Mouse (Mus musculus): Measurements from ENCODE around the gene Rps6ka2. TPM values are rescaled to one million over a fixed set of nuclear protein-coding genes. Genes with fewer than 3 reads are reported as not detected.
"Not testable (repeated sequence)": the region's sequence is repeated elsewhere in the genome, so short reads cannot be mapped to it uniquely, and the experiment has no call there.

Rps6ka2 gene
- polyA plus RNA-seq (2015; fragmentation: Nextera tagmentation; extraction: Ambion mirVana) = 11.3 and 12.9 TPM in 2 replicates

DNA sequence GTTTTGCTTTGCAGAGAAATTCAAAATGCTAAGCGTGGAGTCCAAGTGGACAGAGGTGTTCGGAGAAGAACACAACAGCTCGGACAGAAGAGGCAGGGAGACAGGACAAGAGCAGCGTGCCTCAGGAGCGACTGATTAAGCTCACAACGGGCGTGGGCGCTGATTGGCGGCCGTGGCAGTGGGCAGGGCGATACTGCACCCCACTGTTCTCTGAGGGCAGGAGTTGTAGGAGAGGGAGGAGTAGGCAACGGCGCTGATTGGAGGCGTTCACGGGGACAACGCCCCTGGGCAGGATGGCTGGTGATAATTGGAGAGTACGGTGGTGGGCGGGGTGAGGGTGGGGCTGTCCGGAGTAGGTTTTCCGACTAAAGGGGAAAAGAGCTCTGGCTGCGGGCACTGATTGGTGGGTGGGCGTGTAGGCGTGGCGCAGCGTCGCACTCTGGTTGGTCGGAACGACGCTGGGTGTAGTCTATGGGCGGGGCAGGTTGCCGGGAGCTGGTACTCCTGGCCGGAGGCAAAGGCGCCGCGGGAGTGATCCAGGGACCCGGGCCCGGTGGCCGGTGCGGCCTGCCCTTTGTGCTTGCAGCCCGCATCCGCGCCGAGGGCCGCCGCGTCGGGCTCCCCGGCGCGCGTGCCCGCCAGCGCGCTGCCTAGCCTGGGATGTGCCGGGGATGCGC is at the start of gene Rps6ka2:
Gene Rps6ka2 (plus strand): TSS at position 489 of the 677 bp plus-strand sequence.
- Histone ChIP-seq H3K4me1 (peaks cover 22% of the 10 kb centered on the region), H3K36me3 (no peaks in the 10 kb centered on the region), H3K4me2 (peak within 1 kb of the TSS; percentile 91), H3K9ac (peak within 1 kb of the TSS; percentile 69), H3K4me3 (peak within 1 kb of the TSS; percentile 81), H3K27ac (peak within 1 kb of the TSS; percentile 91), H3K9me3 (no peaks in the 10 kb centered on the region), H3K27me3 (no peaks in the 10 kb centered on the region)
- peak; percentile 100 for ATAC-seq (ENCODE audit: borderline replicate concordance, extremely low read depth, low FRiP score, low TSS enrichment)
- WGBS = under 1% methylated on average over 42 of the region's 56 CpGs

DNA sequence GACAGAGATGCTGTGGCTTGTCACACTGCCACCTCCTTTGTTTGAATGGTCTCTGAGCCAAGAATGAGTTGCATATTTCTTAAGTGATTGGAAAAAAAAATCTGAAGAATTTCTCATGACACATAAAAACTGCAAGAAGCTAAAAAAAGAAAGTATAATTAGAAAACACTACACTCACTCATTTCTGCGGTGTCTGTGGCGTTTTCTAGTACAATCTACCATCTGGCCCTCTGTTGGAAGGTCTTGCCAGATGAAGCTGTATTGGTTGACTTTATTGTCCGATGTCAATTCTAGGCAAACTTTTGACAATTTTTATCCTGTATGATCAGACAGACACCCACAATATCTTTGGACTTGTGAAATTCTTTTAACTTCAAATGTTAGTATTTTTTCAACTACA is 49.1 kb upstream of the Rps6ka2 start:
- H3K9me3 ChIP-seq; H3K27me3 ChIP-seq; H3K36me3 ChIP-seq; H3K4me2 ChIP-seq; H3K27ac ChIP-seq; H3K4me3 ChIP-seq; H3K4me1 ChIP-seq; ATAC-seq (ENCODE audit: borderline replicate concordance, extremely low read depth, low FRiP score, low TSS enrichment); H3K9ac ChIP-seq: not testable (repeated sequence)
- WGBS = 69% methylated on average over 3 of the region's 3 CpGs

DNA sequence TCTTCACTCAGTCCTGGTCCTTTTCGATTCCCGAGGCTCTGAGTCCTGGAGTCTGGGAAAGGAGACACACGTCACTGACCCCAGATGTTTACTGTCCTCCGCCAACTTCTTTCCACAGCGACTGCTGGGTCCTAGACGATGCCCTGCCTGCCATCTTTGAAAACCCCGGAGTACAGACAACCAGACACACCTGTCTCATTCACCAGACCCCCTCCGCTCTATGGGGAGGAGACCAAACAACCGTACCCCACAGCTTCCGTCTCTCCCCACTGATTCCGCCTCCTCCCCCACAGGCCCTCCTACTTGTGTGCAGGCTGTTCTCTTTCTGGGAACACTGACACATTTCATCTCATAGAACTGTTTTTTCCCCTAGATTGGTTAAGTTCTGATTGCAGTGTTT is 47.4 kb upstream of the Rps6ka2 start:
- not testable (repeated sequence) for H3K36me3 ChIP-seq; H3K27me3 ChIP-seq; ATAC-seq (ENCODE audit: borderline replicate concordance, extremely low read depth, low FRiP score, low TSS enrichment); H3K9me3 ChIP-seq; H3K9ac ChIP-seq; H3K4me3 ChIP-seq; H3K4me2 ChIP-seq; H3K27ac ChIP-seq; H3K4me1 ChIP-seq
- 58% methylated on average over 11 of the region's 11 CpGs for WGBS

DNA sequence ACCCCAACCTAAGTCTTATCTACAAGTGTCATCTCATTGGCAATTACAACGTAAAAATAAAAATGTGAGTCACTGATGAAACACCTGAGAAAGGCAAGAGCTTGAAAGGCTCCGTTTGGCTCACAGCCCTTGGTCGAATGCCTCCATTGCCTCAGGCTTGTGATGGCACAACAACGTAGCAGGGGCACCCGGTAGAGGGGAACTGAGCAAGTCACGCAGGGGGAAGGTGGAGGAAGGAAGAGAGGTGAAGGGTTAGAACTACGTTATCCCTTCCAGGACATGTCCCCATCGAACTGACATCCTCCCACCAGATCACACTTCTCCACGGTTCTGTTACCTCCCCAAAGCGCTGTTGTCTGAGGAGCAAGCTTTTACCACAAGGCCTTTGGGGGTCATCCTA is 43.4 kb upstream of the Rps6ka2 start:
- 50% methylated on average over 8 of the region's 10 CpGs for WGBS
- not testable (repeated sequence) for ATAC-seq (ENCODE audit: borderline replicate concordance, extremely low read depth, low FRiP score, low TSS enrichment); H3K36me3 ChIP-seq

DNA sequence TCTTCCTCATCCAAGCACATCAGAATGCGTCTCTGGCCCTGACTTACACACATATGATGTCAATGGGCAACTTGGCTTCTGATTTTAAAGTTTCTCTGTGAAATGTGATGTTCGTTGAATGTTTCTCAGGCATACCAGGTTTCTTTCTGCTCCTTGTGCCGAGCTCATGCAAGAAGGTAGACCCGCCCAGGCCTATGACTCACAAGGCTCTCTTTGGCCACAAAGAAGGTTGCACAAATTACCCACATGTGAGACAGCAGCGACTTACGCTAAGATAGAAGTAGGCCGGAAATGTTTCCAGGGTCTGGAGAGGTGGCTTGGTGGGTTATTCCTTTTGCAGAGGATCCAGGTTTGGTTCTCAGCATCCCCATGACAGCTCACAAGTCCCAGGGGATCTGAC is 35.9 kb upstream of the Rps6ka2 start:
- no CpG with 5 or more reads among the region's 7 CpGs for WGBS
- not testable (repeated sequence) for H3K27me3 ChIP-seq, H3K9me3 ChIP-seq

More for the DNA sequence above, 43.4 kb upstream of the Rps6ka2 start:
- H3K27me3 ChIP-seq, H3K4me1 ChIP-seq, H3K9me3 ChIP-seq, H3K27ac ChIP-seq, H3K4me2 ChIP-seq, H3K9ac ChIP-seq, H3K4me3 ChIP-seq: not testable (repeated sequence)

DNA sequence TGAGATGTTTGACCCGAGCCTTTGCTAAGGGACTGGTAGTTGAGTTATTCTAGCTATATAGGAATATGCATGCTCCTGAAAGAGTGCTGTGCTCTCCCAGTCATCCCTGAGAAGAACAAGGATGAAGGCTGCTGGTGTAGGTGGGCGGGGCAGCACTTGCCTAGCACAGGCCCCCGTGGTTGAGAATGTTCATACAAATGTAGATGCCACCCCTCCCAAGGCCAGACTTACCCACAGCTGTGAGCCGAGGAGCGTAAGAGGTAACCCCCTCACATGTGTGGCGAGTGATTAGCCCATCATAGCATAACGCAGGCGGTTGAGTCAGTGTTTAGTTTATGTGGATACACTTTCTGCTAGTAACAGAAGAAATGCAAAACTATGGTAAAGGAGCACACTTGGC is 34.6 kb upstream of the Rps6ka2 start:
- H3K4me1 ChIP-seq; ATAC-seq (ENCODE audit: borderline replicate concordance, extremely low read depth, low FRiP score, low TSS enrichment); H3K9ac ChIP-seq; H3K4me2 ChIP-seq; H3K27me3 ChIP-seq; H3K27ac ChIP-seq; H3K9me3 ChIP-seq; H3K4me3 ChIP-seq; H3K36me3 ChIP-seq: not testable (repeated sequence)
- WGBS = 84% methylated on average over 7 of the region's 8 CpGs

More for the DNA sequence above, 35.9 kb upstream of the Rps6ka2 start:
- not testable (repeated sequence) for H3K4me2 ChIP-seq; ATAC-seq (ENCODE audit: borderline replicate concordance, extremely low read depth, low FRiP score, low TSS enrichment); H3K27ac ChIP-seq; H3K9ac ChIP-seq; H3K4me1 ChIP-seq; H3K36me3 ChIP-seq; H3K4me3 ChIP-seq

DNA sequence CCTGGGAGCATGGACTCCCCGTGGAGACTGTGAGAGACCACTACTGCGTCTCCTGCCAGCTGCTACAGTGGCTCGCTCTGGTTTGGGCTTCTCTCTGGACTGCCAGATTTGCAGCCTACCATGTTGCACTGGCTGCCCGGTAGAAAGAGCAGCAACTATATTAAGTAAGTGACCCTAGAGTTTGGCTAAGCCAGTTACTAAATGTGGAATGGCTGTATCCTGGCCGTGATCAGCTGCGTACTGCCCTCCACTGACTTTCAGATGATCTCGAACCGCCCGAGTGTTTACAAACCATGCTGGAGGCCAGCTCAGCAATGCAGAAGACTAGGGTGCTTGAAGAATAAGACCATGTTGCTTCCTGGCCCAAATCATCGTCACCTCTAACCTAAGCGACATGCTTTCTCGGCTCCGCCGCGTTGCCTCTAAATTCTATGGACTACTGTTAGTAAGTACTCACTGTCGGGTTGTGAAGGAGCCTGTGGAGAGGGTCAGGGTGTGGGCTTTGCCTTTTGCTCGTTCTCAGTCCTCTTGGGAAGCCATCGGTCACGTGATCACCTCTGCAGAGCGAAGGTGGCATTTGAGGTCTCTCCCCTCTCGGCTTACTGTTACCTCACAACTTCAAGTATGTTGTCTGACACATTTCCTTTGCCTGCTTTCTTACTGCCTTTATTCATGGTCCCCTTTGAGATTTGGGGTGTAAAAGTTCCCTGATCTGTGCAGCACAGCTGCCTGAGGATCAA is 31.6 kb upstream of the Rps6ka2 start:
- Histone ChIP-seq H3K4me3 (no peak overlapping the region), H3K27me3 (no peaks in the 10 kb centered on the region), H3K36me3 (no peaks in the 10 kb centered on the region), H3K9me3 (no peaks in the 10 kb centered on the region), H3K4me1 (no peaks in the 10 kb centered on the region), H3K4me2 (no peak overlapping the region), H3K9ac (no peak overlapping the region), H3K27ac (no peak overlapping the region)
- 60% methylated on average over 21 of the region's 21 CpGs for WGBS
- no peak for ATAC-seq (ENCODE audit: borderline replicate concordance, extremely low read depth, low FRiP score, low TSS enrichment)

DNA sequence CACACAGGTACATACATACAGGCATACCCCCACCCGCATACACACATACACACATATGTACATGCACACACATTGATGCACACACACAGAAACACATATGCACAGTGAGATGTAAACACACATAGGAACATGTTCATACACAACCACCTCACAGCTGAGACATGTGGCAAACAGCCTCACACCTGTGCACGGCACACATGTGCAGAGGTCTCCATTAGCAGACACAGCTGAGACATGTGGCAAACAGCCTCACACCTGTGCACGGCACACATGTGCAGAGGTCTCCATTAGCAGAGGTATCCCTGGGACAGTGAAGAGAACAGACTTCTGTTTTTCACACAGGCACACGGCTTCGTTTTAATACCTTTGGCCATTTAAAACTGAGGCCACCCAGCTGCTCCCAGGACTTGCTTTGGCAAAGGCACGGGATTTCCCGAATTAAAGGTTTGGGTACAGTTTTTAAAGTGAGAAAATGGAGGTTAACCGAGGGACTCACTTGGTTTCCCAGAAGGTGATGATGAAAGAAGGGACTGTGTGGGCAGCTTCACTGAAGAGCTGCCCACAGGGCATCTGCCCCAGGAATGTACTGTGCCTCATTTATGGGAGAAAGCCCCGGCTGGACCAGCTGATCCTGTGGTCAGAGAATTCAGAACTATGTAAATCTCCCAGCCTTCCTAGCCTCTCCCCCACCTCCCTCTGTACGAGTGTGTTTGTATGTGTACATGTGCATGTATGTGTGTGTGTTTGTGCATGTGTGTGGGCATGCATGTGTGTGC is 29.3 kb upstream of the Rps6ka2 start:
- Histone ChIP-seq H3K9ac (no peak overlapping the region), H3K4me1 (no peaks in the 10 kb centered on the region), H3K27ac (no peak overlapping the region), H3K27me3 (no peaks in the 10 kb centered on the region), H3K9me3 (no peaks in the 10 kb centered on the region), H3K4me2 (no peak overlapping the region), H3K4me3 (no peak overlapping the region), H3K36me3 (no peaks in the 10 kb centered on the region)
- WGBS = 81% methylated on average over 10 of the region's 10 CpGs
- no peak for ATAC-seq (ENCODE audit: borderline replicate concordance, extremely low read depth, low FRiP score, low TSS enrichment)

DNA sequence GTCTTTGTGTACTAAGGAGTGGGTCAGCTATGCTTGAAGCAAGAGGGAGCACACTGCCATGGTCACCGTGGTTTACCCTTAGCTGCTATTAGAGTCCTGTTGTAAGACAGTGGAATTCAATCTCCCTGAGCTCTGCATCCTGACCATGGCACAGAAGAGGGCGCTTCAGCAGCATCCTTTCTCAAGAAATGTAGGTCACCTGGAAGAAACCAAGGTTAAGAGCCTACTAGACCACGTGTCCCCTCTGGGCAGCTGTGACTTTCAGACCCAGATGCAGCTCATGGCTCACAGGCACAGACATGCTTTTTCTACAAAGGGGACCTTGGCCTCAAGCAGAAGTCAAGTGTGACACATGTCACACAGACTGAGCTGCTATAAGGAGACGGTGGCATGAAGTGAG is 27.5 kb upstream of the Rps6ka2 start:
- Histone ChIP-seq H3K4me2 (no peak overlapping the region), H3K9me3 (no peaks in the 10 kb centered on the region), H3K36me3 (no peaks in the 10 kb centered on the region), H3K27ac (no peak overlapping the region), H3K27me3 (no peaks in the 10 kb centered on the region), H3K4me1 (peaks cover 5% of the 10 kb centered on the region), H3K9ac (no peak overlapping the region), H3K4me3 (no peak overlapping the region)
- 61% methylated on average over 4 of the region's 4 CpGs for WGBS
- ATAC-seq (ENCODE audit: borderline replicate concordance, extremely low read depth, low FRiP score, low TSS enrichment) = no peak

DNA sequence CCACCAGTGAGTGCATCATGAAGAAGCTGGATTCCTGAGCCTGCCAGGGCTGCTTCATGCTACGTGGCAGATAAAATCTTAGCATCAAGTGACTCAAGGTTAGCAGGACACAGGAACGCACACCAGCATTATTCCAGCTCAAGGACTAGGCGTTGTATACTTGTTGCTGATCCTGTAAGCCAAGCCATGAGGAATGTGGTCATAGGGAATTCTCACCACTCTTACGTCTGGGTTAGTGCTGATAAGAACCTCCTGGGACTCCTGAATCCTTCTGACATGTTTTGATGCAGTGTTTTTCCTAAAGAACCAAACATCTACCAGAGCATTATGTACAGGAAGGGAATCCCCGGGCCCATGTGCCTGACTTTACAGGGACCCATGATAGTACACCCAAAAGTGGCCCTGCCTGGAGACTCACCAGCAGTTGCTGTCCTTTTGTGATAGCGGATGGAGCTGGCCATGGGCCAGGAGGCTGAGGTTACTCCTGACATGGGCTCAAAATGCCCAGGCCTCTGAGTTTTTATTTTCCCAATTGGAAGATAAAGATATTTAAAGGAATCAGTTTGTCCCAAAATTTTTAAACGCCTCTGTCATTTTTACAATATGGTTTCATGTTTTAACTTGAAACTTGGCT is 25.9 kb upstream of the Rps6ka2 start:
- Histone ChIP-seq H3K9me3 (no peaks in the 10 kb centered on the region), H3K4me2 (no peak overlapping the region), H3K4me1 (peaks cover 5% of the 10 kb centered on the region), H3K9ac (no peak overlapping the region), H3K36me3 (no peaks in the 10 kb centered on the region), H3K27ac (no peak overlapping the region), H3K4me3 (no peak overlapping the region), H3K27me3 (no peaks in the 10 kb centered on the region)
- WGBS = 56% methylated on average over 7 of the region's 7 CpGs
- no peak for ATAC-seq (ENCODE audit: borderline replicate concordance, extremely low read depth, low FRiP score, low TSS enrichment)

DNA sequence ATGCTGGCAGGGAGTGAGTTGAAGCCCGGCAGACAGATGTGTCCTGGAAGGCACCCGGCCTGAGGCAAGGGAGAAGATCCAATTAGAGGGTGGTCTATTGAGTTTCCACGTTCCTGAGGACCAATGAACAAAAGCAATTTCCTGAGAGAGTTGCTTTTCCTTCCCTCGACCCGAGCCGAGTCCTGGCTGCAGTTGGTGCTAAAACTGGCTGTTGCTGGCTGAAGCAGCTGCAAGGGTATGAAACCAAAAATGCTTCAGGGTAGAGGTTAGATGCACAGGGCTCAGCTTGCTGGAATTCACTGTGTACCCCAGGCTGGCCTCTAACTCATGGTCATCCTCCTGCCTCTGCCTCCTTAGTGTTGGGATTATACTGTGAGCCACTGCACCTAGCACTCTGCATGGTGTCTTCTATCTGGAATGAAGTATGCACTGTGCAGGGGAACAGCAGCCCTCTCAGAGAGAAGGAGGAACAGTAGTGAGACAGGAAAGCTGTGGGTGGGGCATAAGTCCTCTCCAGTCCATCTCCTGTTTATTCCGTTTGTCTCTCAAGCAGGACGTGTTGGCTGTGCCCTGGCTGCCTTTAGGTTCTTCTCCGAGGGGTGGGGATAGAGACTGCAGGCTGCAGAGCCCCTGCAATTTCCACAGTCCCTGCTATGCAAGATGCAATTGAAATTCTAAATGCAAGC is 24.4 kb upstream of the Rps6ka2 start:
- Histone ChIP-seq H3K9ac (no peak overlapping the region), H3K27ac (no peak overlapping the region), H3K4me3 (no peak overlapping the region), H3K27me3 (no peaks in the 10 kb centered on the region), H3K9me3 (no peaks in the 10 kb centered on the region), H3K4me1 (peaks cover 5% of the 10 kb centered on the region), H3K4me2 (no peak overlapping the region), H3K36me3 (no peaks in the 10 kb centered on the region)
- ATAC-seq (ENCODE audit: borderline replicate concordance, extremely low read depth, low FRiP score, low TSS enrichment) = 0 out of 2 replicates have a peak, but pooled peaks have one; percentile 10
- 44% methylated on average over 9 of the region's 9 CpGs for WGBS

All from lung, embryonic 15.5 days (tissue).